Mouse (Mus musculus) neural tube, embryonic 13.5 days (tissue): ENCODE results near the gene Acta1. TPM values are rescaled to one million over a fixed set of nuclear protein-coding genes. Genes with fewer than 3 reads are reported as not detected.

Experiments used
- ATAC-seq: fragments of 200-750 bp; cut with Nextera tagmentation; 2 replicates; pipeline ENCODE4 v1.8.0; 2017; ENCODE audit warnings: low read depth, mild to moderate bottlenecking, moderate TSS enrichment, moderate library complexity
- H3K27ac ChIP-seq: fragments of 300-500 bp; sonication (generic); replicated peaks from 2 replicates; pipeline ENCODE4 v1.5.1; 2015; ENCODE audit warnings: moderate library complexity, mild to moderate bottlenecking, inconsistent platforms
- H3K27me3 ChIP-seq: fragments of 300-500 bp; sonication (generic); 2 replicates; pipeline ENCODE4 v1.6.1; 2015; ENCODE audit warnings: mild to moderate bottlenecking, inconsistent platforms
- H3K36me3 ChIP-seq: fragments of 300-500 bp; sonication (generic); 2 replicates; pipeline ENCODE4 v1.6.1; 2015; ENCODE audit warnings: mild to moderate bottlenecking, inconsistent platforms
- H3K4me1 ChIP-seq: fragments of 300-500 bp; sonication (generic); replicated peaks from 2 replicates; pipeline ENCODE4 v1.6.1; 2015; ENCODE audit warnings: inconsistent platforms
- H3K4me2 ChIP-seq: fragments of 300-500 bp; sonication (generic); 2 replicates; pipeline ENCODE4 v1.6.1; 2015; ENCODE audit warnings: inconsistent platforms, mild to moderate bottlenecking, moderate library complexity
- H3K4me3 ChIP-seq: fragments of 300-500 bp; sonication (generic); 2 replicates; pipeline ENCODE4 v1.5.1; 2015; ENCODE audit warnings: mild to moderate bottlenecking, inconsistent platforms
- H3K9ac ChIP-seq: fragments of 300-500 bp; sonication (generic); 2 replicates; pipeline ENCODE4 v1.6.1; 2015; ENCODE audit warnings: moderate library complexity, mild to moderate bottlenecking, inconsistent platforms
- H3K9me3 ChIP-seq: fragments of 300-500 bp; sonication (generic); 2 replicates; pipeline ENCODE4 v1.6.1; 2016; ENCODE audit warnings: inconsistent platforms
- WGBS: fragments of 180-500 bp; shearing (Covaris S2); methylation state at CpG from one replicate; pipeline ENCODE4 v1.1.7; 2015; 5-methylcytosine and 5-hydroxymethylcytosine counted together
- polyA plus RNA-seq: library from polyadenylated mRNA; unstranded; fragments of >200 nt; fragmentation: Nextera tagmentation; extraction: Ambion mirVana; gene quantifications from 2 replicates; pipeline ENCODE4 v1.2.1, GENCODE M21; 2015

Gene Acta1
- polyA plus RNA-seq, 1 experiment from 2014 or later, result 26.0 TPM

DNA sequence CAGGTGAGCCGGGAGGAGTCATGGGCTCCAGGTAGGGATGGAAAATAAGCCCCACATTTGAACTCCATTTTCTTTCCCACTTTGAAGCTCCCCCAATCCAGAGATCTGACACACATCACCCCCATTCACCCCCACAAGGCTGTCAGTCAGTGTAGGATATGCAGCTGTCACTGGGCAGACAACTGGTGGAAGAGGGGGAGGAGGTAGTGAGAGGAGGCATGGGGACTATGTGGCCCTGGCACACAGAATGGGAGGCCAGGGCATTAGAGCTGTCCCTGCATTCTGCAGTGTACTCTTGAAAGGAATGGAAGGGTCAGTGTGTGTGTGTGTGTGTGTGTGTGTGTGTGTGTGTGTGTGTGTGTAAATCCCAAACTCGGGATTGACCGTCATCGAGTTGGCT is 679 bp upstream of the Acta1 start:
- Histone ChIP-seq H3K9ac (no peak overlapping the region), H3K36me3 (peaks cover 2% of the 10 kb centered on the region), H3K27me3 (peaks cover 65% of the 10 kb centered on the region), H3K4me1 (peaks cover 21% of the 10 kb centered on the region), H3K4me2 (no peak overlapping the region), H3K4me3 (no peak overlapping the region), H3K27ac (no peak overlapping the region), H3K9me3 (no peaks in the 10 kb centered on the region)
- no peak for ATAC-seq
- WGBS, result 87% methylated on average over 4 of the region's 4 CpGs

DNA sequence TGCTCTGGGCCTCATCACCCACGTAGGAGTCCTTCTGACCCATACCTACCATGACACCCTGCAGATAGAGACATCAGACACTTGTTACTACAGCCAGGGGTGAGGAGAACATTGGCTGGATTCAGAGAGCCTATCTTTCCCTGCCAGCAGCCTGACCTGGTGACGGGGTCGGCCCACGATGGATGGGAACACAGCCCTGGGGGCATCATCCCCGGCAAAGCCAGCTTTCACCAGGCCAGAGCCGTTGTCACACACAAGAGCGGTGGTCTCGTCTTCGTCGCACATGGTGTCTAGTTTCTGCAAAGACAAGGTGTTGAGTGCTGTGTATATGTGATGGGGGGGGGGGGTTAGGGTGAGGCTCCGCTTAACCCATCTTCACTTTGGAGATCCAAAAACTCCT is 1.1 kb downstream of the Acta1 start:
- 82% methylated on average over 11 of the region's 11 CpGs for WGBS
- ATAC-seq, result no peak

DNA sequence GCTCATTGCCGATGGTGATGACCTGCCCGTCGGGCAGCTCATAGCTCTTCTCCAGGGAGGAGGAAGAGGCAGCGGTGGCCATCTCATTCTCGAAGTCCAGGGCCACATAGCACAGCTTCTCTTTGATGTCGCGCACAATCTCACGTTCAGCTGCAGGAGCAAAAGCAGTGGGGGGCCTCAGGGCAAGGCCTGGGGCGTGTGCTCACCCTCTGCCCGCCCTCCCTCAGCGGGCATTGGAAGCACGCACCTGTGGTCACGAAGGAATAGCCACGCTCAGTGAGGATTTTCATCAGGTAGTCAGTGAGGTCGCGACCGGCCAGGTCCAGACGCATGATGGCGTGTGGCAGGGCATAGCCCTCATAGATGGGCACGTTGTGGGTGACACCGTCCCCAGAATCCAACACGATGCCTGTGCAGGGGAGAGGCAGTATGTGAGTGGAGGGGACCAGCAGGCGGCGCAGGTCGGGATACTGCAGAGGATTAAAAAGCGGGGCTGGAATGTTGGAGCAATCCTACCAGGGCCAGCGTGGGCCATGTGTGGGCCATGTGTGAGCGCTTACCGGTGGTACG is 1.9 kb downstream of the Acta1 start:
- WGBS, result 11% methylated on average over 30 of the region's 30 CpGs
- ATAC-seq, result peak; percentile 34; the same call in 1 of the 2 replicates
- peak overlapping the region; percentile 44 for H3K4me3 ChIP-seq

More for the DNA sequence above, 1.1 kb downstream of the Acta1 start:
- H3K36me3 ChIP-seq, result no peaks in the 10 kb centered on the region
- H3K9ac ChIP-seq, result no peak overlapping the region
- H3K4me3 ChIP-seq, result no peak overlapping the region
- H3K27me3 ChIP-seq, result peaks cover 83% of the 10 kb centered on the region
- peaks cover 21% of the 10 kb centered on the region for H3K4me1 ChIP-seq
- no peak overlapping the region for H3K4me2 ChIP-seq
- H3K27ac ChIP-seq, result no peak overlapping the region
- no peaks in the 10 kb centered on the region for H3K9me3 ChIP-seq

DNA sequence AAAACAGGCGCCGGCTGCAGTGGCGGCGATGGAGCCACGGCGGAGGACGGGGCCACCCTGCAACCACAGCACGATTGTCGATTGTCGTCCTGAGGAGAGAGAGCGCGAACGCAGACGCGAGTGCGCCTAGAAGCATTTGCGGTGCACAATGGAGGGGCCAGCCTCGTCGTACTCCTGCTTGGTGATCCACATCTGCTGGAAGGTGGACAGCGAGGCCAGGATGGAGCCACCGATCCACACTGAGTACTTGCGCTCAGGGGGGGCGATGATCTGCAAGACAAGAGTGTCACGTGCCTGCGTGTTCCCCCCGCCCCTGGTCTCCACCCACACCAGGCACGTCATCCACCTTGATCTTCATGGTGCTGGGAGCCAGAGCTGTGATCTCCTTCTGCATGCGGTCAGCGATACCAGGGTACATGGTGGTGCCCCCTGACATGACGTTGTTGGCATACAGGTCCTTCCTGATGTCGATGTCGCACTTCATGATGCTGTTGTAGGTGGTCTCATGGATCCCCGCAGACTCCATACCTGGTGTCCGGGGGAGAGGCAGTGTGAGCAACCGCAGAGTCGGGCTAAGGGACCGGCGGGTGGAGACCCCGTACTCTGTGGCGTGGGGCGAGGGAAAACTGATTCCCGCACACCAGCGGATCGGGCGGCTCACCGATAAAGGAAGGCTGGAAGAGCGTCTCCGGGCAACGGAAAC is 2.5 kb downstream of the Acta1 start:
- Histone ChIP-seq H3K4me2 (peak overlapping the region; percentile 65), H3K27me3 (peaks cover 87% of the 10 kb centered on the region), H3K9me3 (no peaks in the 10 kb centered on the region), H3K4me1 (peaks cover 21% of the 10 kb centered on the region), H3K4me3 (peak overlapping the region; percentile 44), H3K9ac (peak overlapping the region; percentile 70), H3K27ac (peak overlapping the region; percentile 64), H3K36me3 (no peaks in the 10 kb centered on the region)
- WGBS, result under 1% methylated on average over 49 of the region's 49 CpGs
- peak; percentile 83 for ATAC-seq

More for the DNA sequence above, 1.9 kb downstream of the Acta1 start:
- Histone ChIP-seq H3K9ac (peak overlapping the region; percentile 70), H3K27ac (no peak overlapping the region), H3K27me3 (peaks cover 87% of the 10 kb centered on the region), H3K4me1 (peaks cover 21% of the 10 kb centered on the region), H3K4me2 (peak overlapping the region; percentile 65), H3K9me3 (no peaks in the 10 kb centered on the region), H3K36me3 (no peaks in the 10 kb centered on the region)

DNA sequence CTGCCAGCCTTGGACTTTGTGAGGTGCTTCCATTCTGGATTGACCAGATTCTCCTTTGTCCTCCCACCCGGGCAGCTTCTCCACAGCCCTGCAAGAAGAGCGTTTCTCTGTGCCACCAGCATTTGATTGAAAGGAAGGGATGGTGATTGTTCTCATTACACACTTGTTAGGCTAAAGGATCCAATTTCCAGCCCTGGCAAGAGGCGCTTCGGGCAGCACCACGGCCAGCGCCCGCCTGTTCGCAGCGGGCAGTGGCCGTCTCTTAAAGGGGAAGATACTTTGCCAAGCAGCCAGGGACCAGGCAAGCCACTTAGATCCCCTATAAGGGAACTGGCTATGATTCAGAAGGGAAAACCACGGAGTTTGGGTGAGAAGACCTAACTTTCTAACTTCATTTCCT is 3.3 kb downstream of the Acta1 start:
- H3K27me3 ChIP-seq, result peaks cover 83% of the 10 kb centered on the region
- under 1% methylated on average over 11 of the region's 11 CpGs for WGBS
- ATAC-seq, result no peak
- H3K9me3 ChIP-seq, result no peaks in the 10 kb centered on the region
- peaks cover 21% of the 10 kb centered on the region for H3K4me1 ChIP-seq
- H3K27ac ChIP-seq, result 0 out of 2 replicates have a peak overlapping the region, but pooled peaks have one; percentile 64
- H3K9ac ChIP-seq, result peak overlapping the region; percentile 70
- H3K4me2 ChIP-seq, result peak overlapping the region; percentile 65
- H3K4me3 ChIP-seq, result peak overlapping the region; percentile 44
- no peaks in the 10 kb centered on the region for H3K36me3 ChIP-seq

DNA sequence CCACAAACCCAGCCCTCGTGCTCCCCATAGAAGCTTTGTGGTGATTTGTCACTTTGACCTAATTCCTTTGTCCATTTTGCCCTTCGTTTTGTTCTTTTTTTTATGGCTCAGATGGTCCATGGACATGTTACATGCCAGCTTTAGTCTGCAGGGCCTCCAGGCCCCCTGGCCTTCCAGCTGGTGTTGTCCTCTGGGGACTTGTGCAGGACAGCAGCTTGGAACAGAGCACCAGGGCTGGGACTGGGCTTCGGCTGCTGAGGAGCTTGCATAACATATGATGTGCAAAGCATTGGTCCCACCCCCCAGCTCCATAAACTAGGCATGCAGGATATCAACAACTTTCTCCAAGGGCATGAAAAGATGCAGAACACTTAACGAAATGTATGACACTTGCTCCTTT is 4.8 kb downstream of the Acta1 start:
- peaks cover 26% of the 10 kb centered on the region for H3K4me1 ChIP-seq
- peaks cover 75% of the 10 kb centered on the region for H3K27me3 ChIP-seq
- no peaks in the 10 kb centered on the region for H3K36me3 ChIP-seq
- H3K4me3 ChIP-seq, result no peak overlapping the region
- no peaks in the 10 kb centered on the region for H3K9me3 ChIP-seq
- H3K27ac ChIP-seq, result no peak overlapping the region
- ATAC-seq, result no peak
- H3K4me2 ChIP-seq, result no peak overlapping the region
- 60% methylated on average over 4 of the region's 4 CpGs for WGBS
- no peak overlapping the region for H3K9ac ChIP-seq

DNA sequence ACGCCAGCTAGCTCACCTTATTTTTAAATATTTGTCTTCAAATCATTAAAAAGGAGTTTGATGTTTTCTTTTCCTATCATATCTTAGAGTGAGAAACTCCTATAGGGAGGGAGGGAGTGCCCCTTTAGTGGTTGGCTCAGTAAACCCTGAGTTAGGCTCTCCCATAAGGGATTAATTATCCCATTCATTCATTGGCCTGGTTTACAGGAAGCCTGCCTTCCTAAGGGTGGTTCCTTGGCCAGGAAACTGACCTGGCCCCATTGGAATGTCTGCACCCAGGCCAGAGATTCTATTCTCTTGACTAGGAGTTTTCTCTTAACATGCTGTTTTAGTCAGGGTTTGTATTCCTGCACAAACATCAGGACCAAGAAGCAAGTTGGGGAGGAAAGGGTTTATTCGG is 6.6 kb downstream of the Acta1 start:
- peaks cover 71% of the 10 kb centered on the region for H3K27me3 ChIP-seq
- no peak overlapping the region for H3K4me3 ChIP-seq
- H3K4me2 ChIP-seq, result no peak overlapping the region
- no peaks in the 10 kb centered on the region for H3K36me3 ChIP-seq
- H3K9ac ChIP-seq, result no peak overlapping the region
- ATAC-seq, result no peak
- no peak overlapping the region for H3K27ac ChIP-seq
- WGBS, result 78% methylated on average over 2 of the region's 2 CpGs
- H3K4me1 ChIP-seq, result peaks cover 36% of the 10 kb centered on the region
- no peaks in the 10 kb centered on the region for H3K9me3 ChIP-seq

DNA sequence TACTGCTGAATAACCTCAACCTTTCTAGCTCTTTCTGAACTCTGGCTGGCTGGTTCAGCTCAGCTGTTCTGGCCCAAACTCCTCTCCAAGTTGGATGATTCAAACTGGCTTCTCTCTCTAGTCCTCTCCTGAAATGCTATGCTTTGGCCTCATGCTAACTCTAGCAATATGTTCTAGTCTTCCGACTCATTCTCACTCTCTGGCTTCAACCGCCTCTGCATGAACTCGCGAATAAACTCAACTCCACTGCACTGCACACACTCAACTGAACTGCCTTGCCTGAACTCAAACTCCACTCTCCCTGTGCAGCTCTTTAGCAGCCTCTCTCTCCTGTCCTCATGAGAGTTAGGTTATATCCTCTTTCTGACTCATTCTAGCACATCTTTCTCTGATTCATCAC is 7.4 kb downstream of the Acta1 start:
- peaks cover 63% of the 10 kb centered on the region for H3K27me3 ChIP-seq
- no peak overlapping the region for H3K4me2 ChIP-seq
- H3K9me3 ChIP-seq, result no peaks in the 10 kb centered on the region
- 94% methylated on average over 4 of the region's 4 CpGs for WGBS
- H3K9ac ChIP-seq, result no peak overlapping the region
- peaks cover 28% of the 10 kb centered on the region for H3K4me1 ChIP-seq
- H3K4me3 ChIP-seq, result no peak overlapping the region
- ATAC-seq, result no peak
- no peaks in the 10 kb centered on the region for H3K36me3 ChIP-seq
- no peak overlapping the region for H3K27ac ChIP-seq

DNA sequence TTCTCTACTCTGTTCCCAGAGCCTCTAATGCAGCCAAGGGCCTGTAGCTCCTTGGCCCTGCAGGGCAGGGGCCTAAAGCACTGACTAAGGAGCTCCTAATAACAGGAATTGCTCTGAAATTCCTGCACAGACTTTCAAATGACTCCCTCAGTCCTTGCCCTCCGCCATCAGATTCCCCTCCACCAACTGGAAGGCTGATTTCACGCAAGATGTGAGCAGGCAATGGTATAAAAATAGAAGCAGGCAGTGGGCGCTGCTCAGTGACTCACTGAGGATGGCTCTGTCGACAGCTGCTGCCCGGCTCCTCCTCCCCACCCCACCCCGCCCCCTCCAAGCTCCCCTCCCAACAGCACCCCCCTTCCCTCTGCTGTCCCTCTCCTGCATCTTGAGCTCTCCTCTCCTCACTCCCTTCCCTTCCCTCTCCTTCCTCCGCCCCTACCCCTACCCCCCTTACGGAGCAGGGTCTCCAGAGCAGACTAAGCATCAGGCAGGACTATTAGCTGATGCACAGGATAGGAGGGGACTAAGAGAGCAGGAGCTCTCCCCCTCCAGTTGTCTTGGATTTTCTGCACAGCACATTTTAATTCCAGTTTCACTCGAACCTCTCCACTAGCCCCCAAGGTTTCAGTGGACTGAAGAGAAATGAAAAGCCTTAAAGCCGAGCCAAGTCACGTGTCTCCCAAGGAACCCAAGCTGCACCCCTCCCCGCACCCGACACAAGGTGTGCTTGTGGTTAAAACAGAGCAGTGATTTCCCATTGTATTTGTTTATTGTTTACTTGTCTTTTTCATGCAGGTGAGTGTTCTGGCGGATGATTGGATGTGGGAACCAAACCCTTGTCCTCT is 9.6 kb downstream of the Acta1 start:
- peak; percentile 81 for ATAC-seq
- no peak overlapping the region for H3K4me3 ChIP-seq

DNA sequence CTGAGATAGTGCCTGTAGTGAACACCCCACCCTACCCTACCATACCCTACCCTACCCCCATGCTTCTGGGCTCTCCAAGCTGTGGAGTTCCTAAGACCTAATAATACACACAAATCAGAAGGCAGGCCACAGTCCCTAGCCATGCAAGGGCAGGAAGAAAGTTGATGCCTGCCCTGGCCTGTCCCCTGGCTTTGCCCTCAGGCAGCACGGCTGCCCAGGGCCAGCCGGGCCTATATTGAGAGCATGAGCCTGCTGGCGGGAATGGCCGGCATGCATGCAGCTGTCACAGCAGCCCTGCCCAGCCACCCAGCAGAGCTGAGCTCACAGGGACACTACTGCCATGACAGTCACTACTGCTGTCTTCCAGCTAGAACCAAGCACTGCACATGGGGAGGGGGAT is 11.5 kb downstream of the Acta1 start:
- H3K9ac ChIP-seq, result no peak overlapping the region
- H3K36me3 ChIP-seq, result no peaks in the 10 kb centered on the region
- ATAC-seq, result no peak
- H3K27me3 ChIP-seq, result peaks cover 23% of the 10 kb centered on the region
- H3K9me3 ChIP-seq, result no peaks in the 10 kb centered on the region
- peaks cover 26% of the 10 kb centered on the region for H3K4me1 ChIP-seq
- no peak overlapping the region for H3K4me2 ChIP-seq
- no peak overlapping the region for H3K4me3 ChIP-seq
- H3K27ac ChIP-seq, result no peak overlapping the region
- 79% methylated on average over 4 of the region's 4 CpGs for WGBS

More for the DNA sequence above, 9.6 kb downstream of the Acta1 start:
- H3K4me2 ChIP-seq, result peak overlapping the region; percentile 32
- H3K9me3 ChIP-seq, result no peaks in the 10 kb centered on the region
- peaks cover 21% of the 10 kb centered on the region for H3K4me1 ChIP-seq
- peaks cover 41% of the 10 kb centered on the region for H3K27me3 ChIP-seq
- H3K27ac ChIP-seq, result peak overlapping the region; percentile 76
- 7% methylated on average over 13 of the region's 14 CpGs for WGBS
- peak overlapping the region; percentile 49 for H3K9ac ChIP-seq
- no peaks in the 10 kb centered on the region for H3K36me3 ChIP-seq

DNA sequence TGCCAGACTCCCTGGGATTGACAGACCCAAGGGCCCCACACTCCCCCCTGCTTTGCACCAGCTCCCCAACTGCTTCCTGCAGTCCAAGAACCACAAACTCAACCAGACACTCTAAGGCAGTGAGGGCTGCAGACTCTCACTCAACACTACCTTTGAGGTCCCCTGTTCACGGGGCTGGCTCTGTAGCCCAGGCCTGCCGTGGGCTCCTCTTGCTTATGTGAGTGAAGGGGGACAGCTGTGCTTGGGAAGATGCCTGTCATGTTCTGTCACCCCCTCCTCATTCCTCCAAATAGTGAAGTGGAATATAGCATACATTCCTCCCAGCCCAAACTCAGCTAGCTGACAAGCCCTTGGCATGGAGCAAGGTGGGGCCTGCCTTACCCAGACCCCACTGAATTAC is 12.1 kb downstream of the Acta1 start:
- H3K4me2 ChIP-seq, result no peak overlapping the region
- no peaks in the 10 kb centered on the region for H3K36me3 ChIP-seq
- no peak for ATAC-seq
- peaks cover 22% of the 10 kb centered on the region for H3K27me3 ChIP-seq
- no peak overlapping the region for H3K9ac ChIP-seq
- WGBS, result 79% methylated on average over 2 of the region's 2 CpGs
- no peak overlapping the region for H3K27ac ChIP-seq
- peaks cover 26% of the 10 kb centered on the region for H3K4me1 ChIP-seq
- no peak overlapping the region for H3K4me3 ChIP-seq
- no peaks in the 10 kb centered on the region for H3K9me3 ChIP-seq

DNA sequence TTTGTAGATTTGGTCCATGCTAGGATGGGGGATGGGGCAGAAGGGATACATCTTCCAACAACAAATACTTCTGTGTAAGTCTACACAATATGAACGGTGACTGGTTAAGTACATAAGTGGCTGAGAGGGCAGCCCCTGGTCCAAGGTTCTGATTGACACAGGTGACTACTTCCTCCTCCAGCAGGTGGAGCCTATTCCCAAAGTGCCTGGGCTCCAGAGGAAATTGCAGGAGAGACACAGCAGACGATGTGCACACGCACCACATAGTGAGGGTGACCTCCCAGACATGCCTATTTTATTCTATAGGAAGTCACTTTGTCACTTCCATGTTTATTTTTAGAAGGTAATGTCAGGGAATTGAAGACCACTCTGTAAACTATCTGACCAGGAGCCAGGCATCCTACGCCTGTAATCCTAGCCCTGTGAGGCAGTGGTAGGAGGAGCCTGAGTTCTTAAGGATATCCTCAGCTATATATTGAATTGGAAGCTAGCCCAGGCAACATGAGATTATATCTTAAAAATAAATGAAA is 13.7 kb downstream of the Acta1 start:
- Histone ChIP-seq H3K4me2 (no peak overlapping the region), H3K9ac (no peak overlapping the region), H3K9me3 (no peaks in the 10 kb centered on the region), H3K4me1 (peaks cover 26% of the 10 kb centered on the region), H3K4me3 (no peak overlapping the region), H3K36me3 (no peaks in the 10 kb centered on the region), H3K27me3 (peaks cover 18% of the 10 kb centered on the region), H3K27ac (no peak overlapping the region)
- 53% methylated on average over 4 of the region's 4 CpGs for WGBS
- ATAC-seq, result no peak
